Mouse (Mus musculus): ENCODE measurements around the gene Il6st.

The Il6st gene

DNA sequence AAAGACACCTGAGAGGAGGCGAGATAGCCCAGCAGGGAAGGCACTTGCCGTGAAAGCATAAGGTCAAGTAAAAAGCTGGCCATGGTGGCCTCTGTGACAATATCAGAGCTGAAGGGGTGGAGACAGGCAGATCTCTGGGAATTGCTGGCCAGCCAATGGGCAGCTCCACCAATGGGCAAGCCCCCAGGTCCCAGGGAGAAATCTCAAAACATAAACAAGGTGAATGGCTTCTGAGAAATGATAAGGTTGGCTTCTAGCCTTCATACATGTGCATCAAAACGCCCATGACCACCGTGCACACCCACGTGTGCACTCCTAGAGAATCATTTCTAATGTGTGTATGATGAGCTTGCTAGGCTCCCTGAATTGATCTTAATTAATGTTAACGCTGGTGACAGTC is 68.4 kb downstream of the Il6st start:
- no peak for DNase-seq

DNA sequence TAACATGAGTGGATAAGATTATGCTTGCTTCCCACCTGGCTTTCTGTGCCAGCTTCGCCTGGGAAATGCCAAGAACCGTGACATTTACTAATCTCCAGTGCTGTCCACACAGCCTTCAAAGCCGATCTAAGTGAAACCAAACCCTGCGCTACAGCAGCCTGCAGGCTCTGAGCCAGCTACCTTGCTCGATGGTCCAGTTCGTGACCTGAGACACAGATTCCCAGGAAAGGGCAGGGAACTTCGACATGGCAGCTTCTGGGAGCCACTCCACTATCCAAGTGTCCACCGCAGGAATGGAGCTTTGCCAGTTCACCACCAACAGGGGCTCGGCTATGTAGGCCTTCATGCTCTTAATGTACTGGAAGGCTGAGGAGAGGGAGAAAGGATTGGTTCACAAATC is 69.7 kb downstream of the Il6st start:
- no peak for DNase-seq

DNA sequence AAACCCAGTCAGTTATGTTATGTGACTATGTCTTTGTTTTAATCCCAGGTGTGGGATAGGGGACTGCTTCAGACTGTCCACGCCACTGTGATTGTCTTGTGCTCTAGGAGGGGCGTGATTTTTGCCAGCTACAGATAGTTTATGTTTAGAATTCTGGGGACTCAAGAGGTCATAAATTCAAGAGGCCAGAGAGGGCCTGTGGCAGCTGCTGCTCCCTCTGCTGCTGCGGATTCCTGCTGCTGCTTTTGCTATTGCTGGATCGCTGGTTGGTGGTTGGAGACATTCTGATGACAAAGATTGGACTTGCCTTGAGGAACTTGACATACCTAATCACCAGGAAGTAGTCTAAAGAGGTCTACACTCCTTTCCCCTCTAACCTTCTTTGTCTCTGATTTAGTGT is 72.7 kb downstream of the Il6st start:
- no peak for DNase-seq

DNA sequence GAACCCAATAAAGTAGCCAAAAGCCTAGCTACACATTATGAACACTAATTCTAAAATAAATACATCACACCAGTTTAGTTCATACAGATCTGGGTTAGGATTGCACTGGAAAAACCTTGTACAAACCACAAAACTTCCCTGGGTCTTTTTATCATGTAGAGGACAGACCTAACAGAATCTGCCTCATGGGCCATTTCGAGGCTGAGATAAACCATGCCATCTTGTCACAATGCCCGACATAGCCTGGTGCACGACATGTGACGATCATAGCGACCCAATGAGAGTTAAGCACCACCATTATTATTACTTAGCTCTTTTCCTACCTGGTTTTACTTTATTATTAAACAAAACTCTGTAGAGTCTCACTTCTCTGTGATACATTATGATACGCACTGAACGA is 73.2 kb downstream of the Il6st start:
- no peak for DNase-seq

DNA sequence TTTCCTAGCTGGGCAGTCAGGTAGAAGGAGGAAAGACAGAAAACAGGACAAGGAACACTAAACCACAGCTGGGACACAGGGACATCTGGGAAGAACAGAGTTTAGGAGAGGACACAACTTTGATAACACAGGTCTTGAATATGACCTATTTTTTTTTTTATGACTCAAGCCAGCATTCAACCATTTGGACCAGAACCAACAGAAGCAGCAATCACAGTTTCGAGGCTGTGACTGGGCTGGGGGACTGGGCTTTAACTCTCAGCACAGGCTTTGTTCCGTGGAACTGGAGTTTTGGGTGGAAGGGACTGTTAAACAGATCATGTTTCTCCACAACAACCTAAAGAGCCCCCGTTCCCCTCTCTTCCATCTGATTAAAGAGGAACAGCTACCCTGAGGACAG is 76.7 kb downstream of the Il6st start:
- DNase-seq = no peak

DNA sequence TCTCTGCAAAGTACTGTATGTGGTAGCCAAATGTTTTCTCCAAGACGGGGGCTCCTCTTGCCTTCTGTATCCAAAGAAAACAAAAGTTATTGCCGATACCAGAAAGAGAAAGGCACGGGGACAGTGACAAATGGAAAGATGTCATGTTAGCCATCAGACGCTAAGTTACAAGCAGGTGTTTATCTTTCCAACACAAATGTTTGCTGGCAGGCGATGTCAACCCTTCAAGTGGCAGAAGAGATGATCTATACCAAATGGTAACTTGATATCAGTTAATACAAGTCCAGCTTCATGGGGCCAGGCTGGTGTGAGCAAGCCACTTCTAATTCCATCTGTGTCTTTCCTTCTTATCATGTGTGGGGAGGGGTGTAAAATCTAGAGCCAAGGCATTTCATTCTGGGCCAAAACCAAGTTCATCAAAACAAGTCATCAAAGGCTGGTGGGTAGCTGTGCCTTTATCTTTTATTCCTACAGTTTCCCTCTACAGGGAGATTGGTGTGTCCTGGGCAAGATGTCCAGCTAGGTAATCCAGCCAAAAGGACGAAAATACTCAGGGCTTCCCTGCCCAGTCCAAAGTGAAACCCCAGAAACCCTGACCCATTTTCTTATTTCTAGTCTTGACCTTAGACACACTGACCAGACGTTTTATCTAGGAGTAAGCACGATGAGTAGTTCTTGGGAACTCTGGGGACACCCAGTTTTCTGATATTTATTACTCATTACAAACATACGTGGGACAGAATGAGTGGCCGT is 77.5 kb downstream of the Il6st start:
- no peak for DNase-seq

DNA sequence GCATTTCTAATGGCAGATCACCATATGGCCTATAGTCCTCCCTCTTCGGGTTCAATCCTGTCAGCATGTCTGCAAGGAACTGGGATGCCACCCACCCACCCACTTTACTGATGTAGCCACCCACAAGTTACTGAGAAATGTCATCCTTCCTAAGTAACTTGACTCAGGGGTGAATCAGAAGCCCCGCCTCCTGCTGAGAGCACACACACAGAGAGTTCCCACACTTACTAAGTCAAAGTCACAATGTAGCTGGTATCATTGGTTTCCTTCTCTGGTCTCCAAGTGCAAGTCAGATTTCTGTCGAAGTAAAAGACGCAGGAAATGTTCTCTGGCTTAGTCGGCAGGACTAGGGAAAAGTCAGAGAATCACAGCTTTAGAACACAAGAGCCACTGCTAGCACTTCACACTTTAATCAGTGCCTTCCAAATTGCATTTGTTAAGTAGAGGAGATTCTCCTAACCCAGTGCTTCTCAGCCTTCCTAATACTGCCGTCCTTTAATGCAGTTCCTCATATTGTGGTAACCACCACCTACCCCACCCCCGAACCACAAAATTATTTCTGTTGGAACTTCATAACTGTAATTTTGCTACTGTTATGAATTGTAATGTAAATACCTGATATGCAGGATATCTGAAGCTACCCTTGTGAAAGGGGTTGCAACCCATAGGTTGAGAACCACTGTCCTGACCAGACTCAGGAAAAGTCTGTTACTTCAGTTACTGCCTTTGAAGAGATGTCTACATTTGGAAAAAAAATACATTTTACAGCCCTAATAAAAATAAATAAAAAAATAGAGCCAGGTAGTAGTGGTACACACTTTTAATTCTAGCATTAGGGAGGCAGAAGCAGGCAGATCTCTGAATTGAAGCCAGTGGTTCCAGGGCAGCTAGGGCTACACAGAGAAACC is 88.0 kb downstream of the Il6st start:
- no peak for DNase-seq

DNA sequence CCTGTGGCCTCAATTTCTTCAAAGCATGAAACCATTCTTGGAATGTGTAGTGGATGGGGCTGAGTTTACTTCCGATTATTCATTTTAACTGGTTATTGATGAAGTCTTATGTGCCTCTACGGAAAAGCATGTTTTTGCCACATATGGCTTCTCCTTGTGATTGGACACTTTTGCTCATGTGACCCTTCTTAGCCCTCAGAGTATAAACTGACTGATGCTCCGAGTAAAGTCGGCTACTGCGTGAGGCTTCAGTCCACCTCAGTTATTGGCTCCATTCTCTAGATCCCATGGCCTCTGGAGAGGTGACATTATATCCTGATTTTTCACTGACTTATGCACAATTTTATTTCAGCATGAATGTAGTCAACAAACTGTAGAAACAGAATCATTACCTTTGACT is 89.4 kb downstream of the Il6st start:
- no peak for DNase-seq

DNA sequence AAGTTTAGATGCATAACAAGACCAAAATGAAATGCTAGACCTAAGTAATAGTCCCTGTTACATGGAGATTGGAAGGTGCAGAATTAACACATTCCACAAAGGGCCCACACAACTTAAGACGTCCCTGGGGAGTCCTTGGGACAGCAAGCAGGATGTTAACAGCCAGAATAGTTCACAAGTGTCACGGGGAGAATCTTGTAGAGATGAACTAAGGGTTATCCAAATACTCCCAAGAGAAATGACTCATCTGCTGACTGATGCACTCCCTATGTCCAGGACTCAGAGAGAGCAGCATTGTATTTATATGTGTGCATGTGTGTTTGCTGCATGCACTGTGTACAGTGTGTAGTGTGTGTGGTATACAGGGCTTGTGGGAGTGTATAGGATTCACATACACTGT is 92.6 kb downstream of the Il6st start:
- DNase-seq = no peak
